Mouse (Mus musculus): ENCODE measurements at regions not wholly inside any gene's neighbourhood (a gene's known extent, or its start where the extent isn't known, plus 50 kb on each side); places are given as distances from the start of the nearest gene placed in this dataset.

GRCm38 (mm10) chr6:20604170-20604569 is 611.1 kb upstream of the Kcnd2 start:
- TF ChIP-seq CTCF (IDR thresholded peaks at IDR 0.05; ENCODE audit: borderline replicate concordance, insufficient read depth, low read depth, low read length) = no peak
- TF ChIP-seq POLR2A (IDR thresholded peaks at IDR 0.05; ENCODE audit: borderline replicate concordance, insufficient read depth, low read length) = no peak

All from cerebellum, adult 2 months (tissue).